Mouse (Mus musculus) embryo, embryonic 10.5 days (tissue): ENCODE measurements around the gene Msi1.
"Not testable (repeated sequence)": the region's sequence is repeated elsewhere in the genome, so short reads cannot be mapped to it uniquely, and the experiment has no call there.

ENCODE experiments used
- DNase-seq: peaks from one replicate; pipeline ENCODE4 v3.0.0-alpha.2; 2015; ENCODE audit warnings: low spot score

Msi1 gene

GRCm38 (mm10) chr5:115489699-115490637 is 60.6 kb downstream of the Msi1 start:
- peak; percentile 92 for DNase-seq

DNA sequence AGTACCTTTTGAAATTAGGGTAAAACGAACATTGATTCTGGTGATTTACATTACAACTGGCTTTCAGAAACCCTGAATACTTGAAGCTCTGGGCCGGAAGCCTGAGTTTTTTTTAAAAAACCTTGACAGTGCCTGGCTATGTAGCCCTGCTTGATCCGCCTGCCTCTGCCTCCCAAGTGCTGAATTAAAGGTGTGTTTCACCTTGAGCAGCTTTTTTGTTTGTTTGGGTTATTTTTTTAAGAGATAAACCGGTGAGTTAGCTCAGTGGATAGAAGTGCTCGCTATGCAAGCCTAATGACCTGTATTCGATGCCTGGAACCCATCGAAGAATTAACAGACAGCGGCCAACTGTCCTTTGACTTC is 61.2 kb downstream of the Msi1 start:
- DNase-seq: no peak

- DNase-seq: peak; percentile 32
Measured at GRCm38 (mm10) chr5:115491076-115491475, 61.7 kb downstream of the Msi1 start.

GRCm38 (mm10) chr5:115491771-115492322 is 62.4 kb downstream of the Msi1 start:
- DNase-seq: no peak

- no peak for DNase-seq
Measured at GRCm38 (mm10) chr5:115492711-115493335, 63.4 kb downstream of the Msi1 start.

DNA sequence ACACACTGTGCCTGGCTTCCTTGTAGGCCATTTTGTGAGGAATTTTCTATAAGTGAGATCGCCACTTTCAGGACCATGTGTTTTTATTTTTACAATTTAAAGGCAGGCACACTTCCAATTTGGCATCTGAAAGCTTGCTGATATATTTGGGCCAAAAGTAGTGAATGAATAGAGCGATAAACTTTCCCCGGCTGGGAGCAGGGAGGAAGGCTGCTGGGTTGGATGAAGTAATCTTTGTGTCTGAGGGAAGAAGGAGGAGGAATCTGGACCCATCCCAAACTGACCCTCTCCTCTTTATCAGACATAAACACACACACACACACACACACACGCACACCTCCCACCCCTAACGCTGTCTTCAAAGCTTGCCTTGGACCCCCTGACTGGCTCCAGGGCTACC is 64.0 kb downstream of the Msi1 start:
- DNase-seq: no peak

GRCm38 (mm10) chr5:115495618-115496017 is 66.2 kb downstream of the Msi1 start:
- not testable (repeated sequence) for DNase-seq

DNA sequence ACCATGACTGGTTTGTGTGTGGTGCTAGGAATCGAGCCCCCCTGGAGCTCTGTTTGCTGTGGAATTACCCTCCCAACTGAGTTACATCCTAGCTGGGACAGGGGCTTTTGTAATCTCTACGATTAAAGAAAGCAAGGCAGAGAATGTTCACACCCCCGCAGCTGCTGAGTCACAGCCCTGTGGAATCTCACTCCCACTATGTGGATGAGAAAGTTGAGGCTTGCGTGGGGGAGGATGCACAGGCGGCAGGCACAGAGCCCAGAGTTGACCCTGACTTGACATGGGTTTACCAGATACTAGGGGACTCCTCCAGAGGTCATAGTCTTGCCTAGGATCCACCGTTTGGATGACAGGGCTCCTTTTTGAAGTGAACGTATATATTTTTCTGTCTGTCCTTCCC is 67.6 kb downstream of the Msi1 start:
- DNase-seq: no peak

GRCm38 (mm10) chr5:115498307-115499240 is 69.2 kb downstream of the Msi1 start:
- no peak for DNase-seq

DNA sequence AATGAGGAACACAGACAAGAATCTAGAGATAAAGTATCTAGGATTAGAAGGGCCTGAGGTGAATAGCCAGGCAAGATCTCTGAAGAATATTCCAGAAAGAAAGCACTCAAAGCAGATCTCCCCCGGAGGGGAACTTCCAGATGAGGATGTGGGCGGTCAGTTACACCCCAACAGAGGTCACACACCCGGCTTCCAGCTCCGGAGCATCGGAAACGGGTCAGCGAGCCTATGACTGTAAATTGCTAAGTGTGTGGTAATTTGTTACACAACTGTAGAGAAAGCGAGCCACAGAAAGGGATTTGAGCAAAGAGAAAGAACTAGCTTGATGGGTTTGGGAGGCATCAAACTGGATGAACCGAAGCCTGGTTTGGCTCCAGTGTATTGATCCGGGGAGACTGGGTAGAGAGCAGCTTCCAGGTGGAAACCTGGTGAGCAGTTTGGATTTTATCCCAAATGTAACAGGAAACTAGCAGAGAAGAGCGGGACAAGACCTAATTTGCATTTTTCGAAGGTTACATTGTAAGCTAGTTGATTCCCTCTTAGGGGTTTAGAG is 71.1 kb downstream of the Msi1 start:
- no peak for DNase-seq

- no peak for DNase-seq
Measured at GRCm38 (mm10) chr5:115503035-115503434, 73.6 kb downstream of the Msi1 start.
